9 mouse cellular contexts compared by ENCODE assay signal in genomic region chr5:30668637-30669495, GRCm38 (mm10). TPM values are rescaled to one million over a fixed set of nuclear protein-coding genes. Genes with fewer than 3 reads are reported as not detected.
A peak's percentile ranks its signal among the peaks of the same experiment; 100 is the strongest.
DNase-seq lines count a peak whose midpoint lies in the region; ATAC-seq lines count a peak whose summit lies in the region.
"Had no signal": no experiment of that assay in that cellular context is flagged by ENCODE, and none has a peak within 500 bp of the region (broad histone marks: within the 10 kb centered on the region; RNA-seq: fewer than 3 reads in every experiment).

No protein-coding gene starts in this region.

- H3K36me3 ChIP-seq in lung, embryonic 15.5 days, result peaks cover 44% of the 10 kb centered on the region
- H3K36me3 ChIP-seq in forebrain, embryonic 12.5 days (replicated peaks), result peaks cover 49% of the 10 kb centered on the region

- no peak overlapping the region for H3K27ac ChIP-seq in lung, embryonic 15.5 days
- H3K27ac ChIP-seq in forebrain, embryonic 12.5 days, result no peak overlapping the region

- H3K27me3 ChIP-seq in lung, embryonic 15.5 days, result no peaks in the 10 kb centered on the region
- H3K27me3 ChIP-seq in forebrain, embryonic 12.5 days, result no peaks in the 10 kb centered on the region

- 84% methylated on average over 9 of the region's 9 CpGs for WGBS in lung, embryonic 15.5 days
- WGBS in forebrain, embryonic 12.5 days, result 91% methylated on average over 9 of the region's 9 CpGs

- no peak overlapping the region for H3K9ac ChIP-seq in lung, embryonic 15.5 days
- H3K9ac ChIP-seq in forebrain, embryonic 12.5 days, result no peak overlapping the region

- H3K9me3 ChIP-seq in lung, embryonic 15.5 days, result no peaks in the 10 kb centered on the region
- no peaks in the 10 kb centered on the region for H3K9me3 ChIP-seq in forebrain, embryonic 12.5 days

- H3K4me3 ChIP-seq in lung, embryonic 15.5 days, result peak overlapping the region; percentile 79
- peak overlapping the region; percentile 81 for H3K4me3 ChIP-seq in forebrain, embryonic 12.5 days (replicated peaks)

- H3K4me1 ChIP-seq in lung, embryonic 15.5 days, result peaks cover 24% of the 10 kb centered on the region
- peaks cover 26% of the 10 kb centered on the region for H3K4me1 ChIP-seq in forebrain, embryonic 12.5 days

- peak overlapping the region; percentile 64 for H3K4me2 ChIP-seq in lung, embryonic 15.5 days
- peak overlapping the region; percentile 63 for H3K4me2 ChIP-seq in forebrain, embryonic 12.5 days

- ATAC-seq in CD4-positive, CD25-positive, alpha-beta regulatory T cell, adult 4 months, result no peak
- ATAC-seq in lung, embryonic 15.5 days (ENCODE audit: borderline replicate concordance, extremely low read depth, low FRiP score, low TSS enrichment), result no peak
- ATAC-seq in forebrain, embryonic 12.5 days (ENCODE audit: low FRiP score), result no peak
- 0 out of 2 replicates have a peak, but pooled peaks have one; percentile 24 for ATAC-seq in megakaryocyte-erythroid progenitor cell, adult 5-6 weeks (replicated peaks; ENCODE audit: low FRiP score, low TSS enrichment, poor library complexity, severe bottlenecking)
- no peak for ATAC-seq in granulocyte monocyte progenitor cell, adult 5-6 weeks (replicated peaks; ENCODE audit: poor library complexity, severe bottlenecking)

- peak; percentile 27 for DNase-seq in CD4-positive, CD25-positive, alpha-beta regulatory T cell, adult 2 months (ENCODE audit: low read depth, low spot score)
- DNase-seq in lung, postnatal 10 days, result no peak
- DNase-seq in ovary, postnatal 10 days (ENCODE audit: low spot score), result no peak
- DNase-seq: kidney, postnatal 36 days had no signal

RNA-seq across cellular contexts. Expression of gene Cenpa, which starts 2.3 kb away (rescaled TPM):
- 10 to 100 TPM; 45.4 to 60.5 TPM for polyA plus RNA-seq in CD4-positive, CD25-positive, alpha-beta regulatory T cell, adult 4 months (2017; shearing (Covaris generic))
- polyA plus RNA-seq in lung, embryonic 15.5 days (2015; fragmentation: Nextera tagmentation; extraction: Ambion mirVana), result 332 and 343 TPM in 2 replicates
- 325 and 333 TPM in 2 replicates for polyA plus RNA-seq in forebrain, embryonic 12.5 days (2016; fragmentation: Nextera tagmentation; extraction: Ambion mirVana)
- 337 and 377 TPM in 2 replicates for total RNA-seq in megakaryocyte-erythroid progenitor cell, adult 5-6 weeks (2014; fragmentation: Nextera tagmentation)
- 136 and 144 TPM in 2 replicates for total RNA-seq in megakaryocyte-erythroid progenitor cell, adult 5-6 weeks (2017)
- 78.6 and 110 TPM in 2 replicates for total RNA-seq in granulocyte monocyte progenitor cell, adult 5-6 weeks (2014; fragmentation: Nextera tagmentation)
- total RNA-seq in granulocyte monocyte progenitor cell, adult 5-6 weeks (2017), result 84.8 and 124 TPM in 2 replicates

RNA-seq across cellular contexts. Expression of gene Slc35f6, which starts 21.1 kb away (rescaled TPM):
- polyA plus RNA-seq in CD4-positive, CD25-positive, alpha-beta regulatory T cell, adult 4 months (2017; shearing (Covaris generic)), result 10 to 100 TPM; 18.0 to 22.7 TPM
- 26.1 and 28.6 TPM in 2 replicates for polyA plus RNA-seq in lung, embryonic 15.5 days (2015; fragmentation: Nextera tagmentation; extraction: Ambion mirVana)
- 22.0 and 24.6 TPM in 2 replicates for polyA plus RNA-seq in forebrain, embryonic 12.5 days (2016; fragmentation: Nextera tagmentation; extraction: Ambion mirVana)
- 18.5 and 23.4 TPM in 2 replicates for total RNA-seq in megakaryocyte-erythroid progenitor cell, adult 5-6 weeks (2014; fragmentation: Nextera tagmentation)
- 6.8 and 8.9 TPM in 2 replicates for total RNA-seq in megakaryocyte-erythroid progenitor cell, adult 5-6 weeks (2017)
- total RNA-seq in granulocyte monocyte progenitor cell, adult 5-6 weeks (2014; fragmentation: Nextera tagmentation), result 11.8 and 15.4 TPM in 2 replicates
- 2.8 and 6.6 TPM in 2 replicates for total RNA-seq in granulocyte monocyte progenitor cell, adult 5-6 weeks (2017)

RNA-seq across cellular contexts. Expression of gene Dpysl5, which starts 42.5 kb away (rescaled TPM):
- polyA plus RNA-seq in CD4-positive, CD25-positive, alpha-beta regulatory T cell, adult 4 months (2017; shearing (Covaris generic)), result not detected
- polyA plus RNA-seq in lung, embryonic 15.5 days (2015; fragmentation: Nextera tagmentation; extraction: Ambion mirVana), result 4.8 and 5.3 TPM in 2 replicates
- polyA plus RNA-seq in forebrain, embryonic 12.5 days (2016; fragmentation: Nextera tagmentation; extraction: Ambion mirVana), result 109 and 134 TPM in 2 replicates
- total RNA-seq in megakaryocyte-erythroid progenitor cell, adult 5-6 weeks (2014; fragmentation: Nextera tagmentation), result not detected in 2 replicates
- not detected in 2 replicates for total RNA-seq in megakaryocyte-erythroid progenitor cell, adult 5-6 weeks (2017)
- not detected in 2 replicates for total RNA-seq in granulocyte monocyte progenitor cell, adult 5-6 weeks (2014; fragmentation: Nextera tagmentation)
- total RNA-seq in granulocyte monocyte progenitor cell, adult 5-6 weeks (2017), result not detected in 2 replicates

Comparison
In these comparisons a context has a peak if more than half of its experiments do, and no peak if none do; other contexts are left out.
1. RNA of gene Dpysl5, which starts 42.5 kb away (polyA plus RNA-seq): 109 to 134 TPM in forebrain, embryonic 12.5 days; 4.8 to 5.3 TPM in lung, embryonic 15.5 days and not detected in CD4-positive, CD25-positive, alpha-beta regulatory T cell, adult 4 months; every median in the first group is over 10 times any median in the second.